Mouse (Mus musculus): Measurements from ENCODE around the gene Dhx33.

DNA sequence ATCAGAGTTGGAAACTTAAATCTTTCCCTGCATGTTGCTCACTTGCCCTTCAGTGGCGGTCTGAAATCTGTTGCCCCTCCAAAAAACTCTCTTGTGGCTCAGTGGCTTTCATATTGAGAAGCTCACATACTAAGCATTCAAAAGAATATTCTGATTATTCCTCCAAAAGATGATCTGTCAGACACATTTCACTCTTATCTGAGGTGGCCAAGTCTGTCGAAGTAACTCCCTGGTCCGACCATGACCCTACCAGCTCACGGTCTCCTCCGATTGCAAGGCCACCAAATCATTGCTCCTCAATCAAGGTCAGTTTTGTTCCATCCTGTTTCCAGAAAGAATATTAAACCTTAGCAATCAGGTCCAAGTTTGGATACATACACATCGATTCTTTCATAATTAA, 2.8 kb upstream of the Dhx33 start:
- TF ChIP-seq CTCF (IDR thresholded peaks at IDR 0.05): no peak
- no peak for TF ChIP-seq EP300 (IDR thresholded peaks at IDR 0.05)

Measured in lung, postnatal 0 days (tissue).